Mouse (Mus musculus) kidney, postnatal 4 days (tissue): ENCODE measurements around the gene Lypd6.
A peak's percentile ranks its signal among the peaks of the same experiment; 100 is the strongest.

Source experiments
- DNase-seq, 2 experiments: peaks; one replicate each; pipeline ENCODE4 v3.0.0; 2021; ENCODE audit warnings: mixed read lengths in 2 of 2

The Lypd6 gene

GRCm38 (mm10) chr2:50066246-50066967 lies at the start of gene Lypd6:
Gene Lypd6 (plus strand): TSS chr2:50066429.
- DNase-seq = peak; percentile 81 to 89

GRCm38 (mm10) chr2:50019477-50019876 lies 46.8 kb upstream of the Lypd6 start:
- DNase-seq = no peak

GRCm38 (mm10) chr2:50025549-50025948 lies 40.7 kb upstream of the Lypd6 start:
- DNase-seq = no peak

- DNase-seq = no peak
These were observed 37.3 kb upstream of the Lypd6 start for GRCm38 (mm10) chr2:50028930-50029329.

- no peak for DNase-seq
These were observed 21.9 kb upstream of the Lypd6 start for GRCm38 (mm10) chr2:50044170-50044870.

GRCm38 (mm10) chr2:50044871-50045470 lies 21.3 kb upstream of the Lypd6 start:
- DNase-seq = no peak

- no peak for DNase-seq
These were observed 20.4 kb upstream of the Lypd6 start for GRCm38 (mm10) chr2:50045841-50046240.

GRCm38 (mm10) chr2:50048442-50048841 lies 17.8 kb upstream of the Lypd6 start:
- DNase-seq = no peak

- DNase-seq = no peak
These were observed 12.3 kb upstream of the Lypd6 start for GRCm38 (mm10) chr2:50053893-50054292.

GRCm38 (mm10) chr2:50065902-50066245 lies 355 bp upstream of the Lypd6 start:
- DNase-seq = no peak

- no peak for DNase-seq
These were observed 713 bp downstream of the Lypd6 start for GRCm38 (mm10) chr2:50066968-50067315.

- DNase-seq = peak; percentile 30 to 46
These were observed 3.5 kb downstream of the Lypd6 start for GRCm38 (mm10) chr2:50069571-50070295.

GRCm38 (mm10) chr2:50072158-50072557 lies 5.9 kb downstream of the Lypd6 start:
- no peak for DNase-seq

- no peak for DNase-seq
These were observed 18.5 kb downstream of the Lypd6 start for GRCm38 (mm10) chr2:50084746-50085145.

GRCm38 (mm10) chr2:50087761-50088160 lies 21.5 kb downstream of the Lypd6 start:
- DNase-seq = no peak

- DNase-seq = no peak
These were observed 30.1 kb downstream of the Lypd6 start for GRCm38 (mm10) chr2:50096336-50096735.

- DNase-seq = peak; percentile 13 to 42
These were observed 34.3 kb downstream of the Lypd6 start for GRCm38 (mm10) chr2:50100364-50101151.

- DNase-seq = no peak
These were observed 34.9 kb downstream of the Lypd6 start for GRCm38 (mm10) chr2:50101152-50101450.

GRCm38 (mm10) chr2:50103850-50104503 lies 37.7 kb downstream of the Lypd6 start:
- DNase-seq = peak in 1 of 2 experiments; percentile 25

GRCm38 (mm10) chr2:50105590-50105989 lies 39.4 kb downstream of the Lypd6 start:
- no peak for DNase-seq

GRCm38 (mm10) chr2:50105992-50106391 lies 39.8 kb downstream of the Lypd6 start:
- DNase-seq = no peak

GRCm38 (mm10) chr2:50106879-50107278 lies 40.6 kb downstream of the Lypd6 start:
- no peak for DNase-seq
